Mouse (Mus musculus) cerebellum, postnatal 25 days (tissue): ENCODE results near the gene Ssu72.
"Not testable (repeated sequence)": the region's sequence is repeated elsewhere in the genome, so short reads cannot be mapped to it uniquely, and the experiment has no call there.

Experiments
- DNase-seq, 2 experiments: peaks; one replicate each; pipeline ENCODE4 v3.0.0; 2021; ENCODE audit warnings: mixed read lengths in 2 of 2

Gene Ssu72

DNA sequence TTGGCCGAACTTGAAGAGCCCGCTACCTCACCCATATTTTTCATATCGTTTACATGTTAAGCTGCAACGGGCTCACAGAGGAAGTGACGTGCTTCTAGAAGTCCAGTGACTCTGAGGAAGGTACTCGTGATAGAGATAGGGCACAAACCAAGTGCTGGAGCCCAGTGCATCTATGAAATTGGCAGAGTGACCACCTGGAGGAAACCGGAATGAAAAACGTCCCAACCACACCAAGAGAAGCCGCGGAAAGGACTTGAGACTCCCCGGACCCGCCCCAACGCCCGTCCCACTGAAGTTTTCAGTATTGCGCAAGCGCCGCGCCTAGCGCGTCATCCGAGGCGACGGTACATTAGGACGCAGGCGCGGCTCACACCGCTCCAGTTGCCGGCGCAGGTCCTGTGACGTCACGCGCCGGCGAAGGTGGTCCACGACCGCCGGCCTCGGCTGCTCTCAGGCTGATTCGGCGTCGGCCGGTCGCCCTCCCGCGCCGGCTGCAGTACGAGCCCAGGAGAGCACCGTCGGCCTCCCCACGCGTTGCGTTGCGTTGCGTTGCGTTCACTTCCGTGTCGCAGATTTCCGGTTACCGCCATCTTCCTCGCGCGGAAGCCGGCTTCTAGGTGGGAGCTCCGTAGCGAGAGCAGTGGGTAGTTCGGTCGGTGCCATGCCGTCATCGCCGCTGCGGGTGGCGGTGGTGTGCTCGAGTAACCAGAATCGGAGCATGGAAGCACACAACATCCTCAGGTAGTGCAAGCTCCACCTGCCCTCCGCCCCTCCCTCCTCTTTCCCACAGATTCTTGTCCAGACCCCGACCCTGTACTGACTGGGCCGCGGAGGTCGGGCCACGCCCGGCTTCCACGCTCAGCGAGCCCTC, at the start of gene Ssu72:
Gene Ssu72 (plus strand): TSS at position 80 of the 871 bp plus-strand sequence.
- DNase-seq = peak; percentile 96 to 98

DNA sequence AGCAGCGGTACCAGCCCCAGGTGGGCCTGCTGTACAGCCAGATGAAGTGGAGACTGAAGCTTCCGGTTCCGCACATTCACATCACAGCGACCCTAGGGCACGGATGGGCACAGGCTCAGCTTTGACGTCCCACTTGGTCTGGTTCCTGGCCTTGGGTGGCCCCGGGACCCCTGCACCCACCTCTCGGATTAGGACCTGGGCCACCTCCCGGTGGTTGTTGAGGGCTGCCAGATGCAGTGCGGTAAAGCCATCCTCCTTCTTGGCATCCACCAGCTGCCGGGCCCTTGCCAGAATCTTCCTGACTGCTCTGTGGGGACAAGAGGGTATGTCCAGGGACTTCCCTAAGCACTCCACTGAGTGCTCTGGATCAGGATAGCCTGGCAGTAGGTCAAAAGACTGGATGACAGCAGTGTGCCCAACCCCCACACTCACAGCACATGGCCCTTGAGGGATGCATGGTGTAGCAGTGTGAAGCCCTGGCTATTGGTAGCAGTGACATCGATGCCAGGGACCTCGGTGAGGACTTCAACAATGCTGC, 48.3 kb upstream of the Ssu72 start:
- peak; percentile 40 to 47 for DNase-seq

DNA sequence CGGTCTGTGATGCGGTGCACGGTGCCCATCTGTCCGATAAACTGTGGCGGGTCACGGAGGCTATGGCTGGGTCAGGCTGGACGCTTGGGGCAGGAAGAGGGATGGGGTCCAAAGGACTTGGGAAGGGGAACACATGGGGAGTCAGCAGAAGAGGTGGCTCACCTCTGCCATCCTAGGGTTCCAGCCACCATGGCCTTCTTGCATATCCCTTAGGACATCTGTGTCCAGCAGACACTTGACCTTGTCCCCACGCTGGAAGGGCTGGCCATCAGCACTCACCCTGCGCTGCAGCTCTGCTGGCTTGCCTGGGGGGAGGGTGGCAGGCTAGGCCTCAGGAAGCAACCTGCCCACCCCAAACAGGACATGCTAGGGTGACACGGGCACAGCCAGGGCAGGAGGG, 45.6 kb upstream of the Ssu72 start:
- DNase-seq = no peak

GRCm38 (mm10) chr4:155660641-155661040, 44.0 kb upstream of the Ssu72 start:
- DNase-seq = peak in 1 of 2 experiments; percentile 49

- DNase-seq = no peak
These were observed 37.7 kb upstream of the Ssu72 start for GRCm38 (mm10) chr4:155666903-155667302.

DNA sequence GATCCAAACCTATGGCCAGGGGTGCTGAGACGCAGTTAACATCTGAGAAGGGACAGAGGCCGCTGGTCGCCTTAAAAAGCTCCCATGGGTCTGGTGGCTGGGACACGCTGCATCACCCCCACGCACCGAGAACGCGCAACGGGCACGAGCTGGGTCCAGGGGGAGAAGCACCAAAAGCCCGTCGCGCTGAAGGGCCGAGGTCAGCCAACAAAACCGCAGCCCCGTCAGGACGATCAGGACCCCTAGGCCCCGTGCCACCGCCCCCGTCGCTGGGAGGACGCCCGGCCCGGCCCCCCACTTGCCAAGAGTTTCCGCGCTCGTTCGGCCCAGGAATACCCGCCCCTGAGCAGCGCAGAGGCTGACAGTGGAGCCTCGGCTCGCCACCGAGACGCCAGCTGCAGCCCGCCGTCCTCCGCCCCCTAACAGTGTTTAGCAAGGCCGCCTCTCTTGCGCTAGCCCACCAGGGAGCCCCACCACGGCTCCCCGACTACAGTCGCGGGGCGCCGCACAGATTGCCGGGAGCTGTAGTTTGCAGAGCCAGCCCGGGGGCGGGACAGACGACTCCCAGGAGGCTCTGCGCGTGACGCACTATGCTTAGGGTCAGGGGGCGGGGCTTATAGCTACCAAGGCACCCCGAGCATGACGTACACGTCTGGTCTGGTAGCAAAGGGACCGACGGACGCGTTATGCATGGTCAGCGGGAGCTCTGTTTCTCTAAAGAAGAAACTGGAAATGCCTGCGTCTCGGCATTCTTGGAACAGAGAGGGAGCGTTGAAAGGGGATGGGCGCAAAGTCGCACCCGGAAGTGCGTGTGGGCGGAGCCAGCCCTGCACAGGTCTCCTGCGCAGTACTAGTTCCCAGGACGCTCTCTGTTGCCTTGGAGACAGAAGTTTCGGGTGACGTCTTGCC, 35.7 kb upstream of the Ssu72 start, which contains the start of gene Mib2:
Gene Mib2 (minus strand): TSS at position 510 of the 909 bp plus-strand sequence.
- DNase-seq = peak; percentile 98

GRCm38 (mm10) chr4:155669598-155670075, 35.0 kb upstream of the Ssu72 start:
- no peak for DNase-seq

- not testable (repeated sequence) for DNase-seq
These were observed 34.4 kb upstream of the Ssu72 start for GRCm38 (mm10) chr4:155670236-155670635.

DNA sequence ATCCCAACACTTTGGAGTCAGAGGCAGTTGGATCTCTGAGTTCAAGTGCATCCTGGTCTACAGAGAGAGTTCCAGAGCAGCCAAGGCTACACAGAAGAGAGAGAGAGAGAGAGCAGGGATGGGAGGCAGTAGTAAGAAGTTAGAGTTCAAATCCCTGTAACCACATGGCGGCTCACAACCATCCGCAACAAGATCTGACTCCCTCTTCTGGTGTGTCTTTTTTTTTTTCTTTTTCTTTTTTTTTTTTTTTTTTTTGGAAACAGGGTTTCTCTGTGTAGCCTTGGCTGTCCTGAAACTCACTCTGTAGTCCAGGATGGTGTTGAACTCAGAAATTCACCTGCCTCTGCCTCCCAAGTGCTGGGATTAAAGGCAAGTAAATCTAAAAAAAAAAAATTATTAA, 32.5 kb upstream of the Ssu72 start:
- DNase-seq = no peak

GRCm38 (mm10) chr4:155675991-155676390, 28.6 kb upstream of the Ssu72 start:
- DNase-seq = peak; percentile 54 to 70

GRCm38 (mm10) chr4:155683670-155684277, 20.8 kb upstream of the Ssu72 start:
- DNase-seq = not testable (repeated sequence)

DNA sequence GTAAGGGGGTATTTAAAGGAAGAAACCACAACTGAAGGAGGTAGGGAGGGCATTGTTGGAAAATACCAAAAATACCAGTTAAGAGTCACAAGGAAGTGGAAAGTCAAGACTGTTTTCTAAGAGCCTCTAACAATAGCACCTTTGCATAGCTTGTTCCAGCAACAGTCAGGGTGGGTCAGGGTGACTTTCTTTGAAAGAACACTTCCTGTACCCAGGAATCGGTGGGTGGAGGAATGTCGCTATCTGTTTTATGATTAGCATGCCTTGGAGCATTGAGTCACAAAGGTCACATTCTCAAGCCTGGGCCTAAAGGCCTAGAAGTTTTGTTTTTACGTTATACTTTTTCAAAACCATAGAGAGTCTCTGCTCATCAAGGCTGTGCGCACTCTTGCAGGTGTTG, 16.8 kb upstream of the Ssu72 start:
- not testable (repeated sequence) for DNase-seq

DNA sequence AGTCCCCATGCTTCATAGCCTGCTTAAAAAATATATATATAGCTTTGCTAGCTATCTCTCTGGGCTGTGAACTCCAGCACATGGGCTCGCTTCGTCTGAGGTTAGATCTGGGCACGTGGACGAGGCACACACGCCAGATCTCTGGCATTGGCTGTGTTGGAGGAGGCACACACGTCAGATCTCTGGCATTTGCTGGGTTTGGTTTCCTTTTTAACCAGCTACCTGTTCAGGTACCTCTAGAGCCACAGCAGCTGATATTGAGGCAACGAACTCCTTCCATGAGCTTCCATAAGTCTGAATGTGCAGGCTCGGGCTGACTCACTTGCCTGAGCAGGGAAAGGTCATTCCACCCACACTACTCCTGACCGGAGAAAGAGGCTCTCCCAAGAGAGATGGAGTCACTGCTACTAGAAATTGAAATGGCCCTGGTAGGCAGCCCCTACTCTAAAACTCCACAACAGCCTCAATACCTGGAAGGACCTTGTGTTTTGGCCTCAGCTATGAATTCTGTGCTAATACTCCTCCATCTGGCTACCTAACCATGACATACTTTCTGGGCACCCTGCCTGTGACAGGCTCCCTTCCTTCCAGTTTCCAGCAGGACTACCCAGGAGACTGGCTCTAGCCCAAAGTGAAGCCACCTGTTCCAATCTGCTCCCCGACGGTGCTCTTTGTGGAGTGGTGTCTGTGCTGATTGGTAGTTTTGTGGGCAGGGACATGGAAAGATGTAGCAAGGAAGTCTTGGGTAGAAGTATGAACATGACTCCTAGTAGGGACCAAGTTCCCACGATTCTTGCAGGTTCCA, 13.8 kb upstream of the Ssu72 start:
- DNase-seq = peak; percentile 96 to 97

DNA sequence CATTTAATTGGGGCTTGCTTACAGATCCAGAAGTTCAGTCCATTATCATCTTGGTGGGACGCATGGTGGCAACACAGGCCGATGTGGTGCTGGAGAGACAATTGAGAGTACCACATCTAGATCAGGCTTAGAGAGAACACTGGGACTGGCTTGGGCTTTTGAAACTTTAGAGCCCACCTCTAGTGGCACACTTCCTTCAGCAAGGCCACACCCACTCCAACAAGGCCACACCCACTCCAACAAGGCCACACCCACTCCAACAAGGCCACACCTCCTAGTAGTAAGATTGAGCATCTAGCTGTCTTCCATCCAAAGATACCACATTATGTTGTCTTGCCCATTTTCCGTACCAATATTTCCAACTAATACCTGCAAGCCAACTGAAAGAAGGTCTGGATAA, 12.2 kb upstream of the Ssu72 start:
- no peak for DNase-seq

DNA sequence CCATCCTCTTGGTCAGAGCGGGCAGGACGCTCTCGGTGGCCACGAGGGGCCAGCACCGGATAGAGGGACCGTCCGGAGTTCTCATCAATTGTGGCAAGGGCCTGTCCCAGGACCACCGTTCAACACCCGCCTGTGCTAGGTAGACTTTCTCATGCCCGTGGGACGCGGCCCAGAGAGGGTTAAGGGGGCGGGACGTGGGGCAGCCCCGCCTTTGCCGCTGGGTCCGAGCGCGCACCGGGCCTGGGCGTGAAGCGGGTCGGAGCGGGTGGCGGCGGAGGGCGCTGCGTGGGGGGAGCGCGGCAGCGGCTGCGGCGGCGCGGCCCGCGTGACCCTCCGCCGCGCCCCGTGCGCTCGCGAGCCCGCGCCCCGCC, 10.5 kb upstream of the Ssu72 start, which contains the start of gene Fndc10:
Gene Fndc10 (plus strand): TSS at position 232 of the 371 bp plus-strand sequence.
- DNase-seq = peak; percentile 92 to 95

- DNase-seq = peak; percentile 83 to 86
These were observed 9.9 kb upstream of the Ssu72 start for GRCm38 (mm10) chr4:155694482-155695401.

DNA sequence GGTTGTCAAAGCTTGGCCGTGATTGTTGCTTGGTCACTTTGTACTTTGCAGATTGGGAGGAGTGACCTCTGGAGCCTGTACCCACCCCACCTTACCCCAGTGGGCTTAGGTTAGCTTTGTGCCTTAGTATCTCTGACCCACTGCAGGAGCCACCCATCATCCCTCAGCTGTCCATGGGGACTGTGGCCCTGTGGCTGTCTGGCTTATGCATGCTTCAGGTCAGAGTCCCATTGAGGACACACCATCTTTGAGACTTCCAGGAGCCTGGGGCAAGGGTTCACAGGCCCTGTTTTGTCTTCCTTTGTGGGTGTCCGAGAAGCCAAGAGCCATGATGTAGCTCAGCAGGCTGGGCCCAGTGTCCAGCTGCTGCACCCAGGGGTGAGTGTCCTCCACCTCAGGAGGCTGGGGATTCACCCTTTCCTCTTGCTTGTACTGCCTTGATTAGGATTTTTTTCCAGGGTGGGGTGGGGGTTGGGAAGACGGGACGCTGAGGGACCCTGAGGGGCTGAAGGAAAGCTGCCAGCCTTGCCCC, 9.0 kb upstream of the Ssu72 start:
- peak; percentile 42 to 46 for DNase-seq

- peak; percentile 68 to 69 for DNase-seq
These were observed 8.0 kb upstream of the Ssu72 start for GRCm38 (mm10) chr4:155696261-155697255.

DNA sequence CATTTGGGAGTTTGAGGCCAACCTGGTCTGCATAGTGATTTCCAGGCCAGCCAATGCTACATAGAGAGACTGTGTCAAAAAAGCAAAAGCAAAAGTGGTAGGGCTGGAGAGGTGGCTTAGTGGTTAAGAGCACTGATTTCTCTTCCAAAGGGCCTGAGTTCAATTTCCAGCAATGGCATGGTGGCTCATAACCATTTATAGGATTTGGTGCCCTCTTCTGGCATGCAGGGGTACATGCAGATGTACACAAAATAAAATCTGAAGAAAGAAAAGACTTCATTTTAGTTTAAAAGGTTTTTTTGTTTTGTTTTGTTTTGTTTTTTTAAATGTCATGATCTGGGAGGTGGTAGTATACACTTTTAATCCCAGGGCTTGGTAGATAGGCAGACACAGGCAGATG, 4.2 kb upstream of the Ssu72 start:
- no peak for DNase-seq
